Mouse (Mus musculus) pancreas, adult 10 weeks (tissue): ENCODE data around the gene Skint9. TPM values are rescaled to one million over a fixed set of nuclear protein-coding genes. Genes with fewer than 3 reads are reported as not detected.

Experiments
- polyA plus RNA-seq: library from polyadenylated mRNA; stranded (reverse); fragments of 350-450 nt; fragmentation: Illumina TruSeq; extraction: RNeasy Lipid Tissue Mini Kit (QIAGEN cat#74804); gene quantifications from one replicate; pipeline ENCODE4 v1.2.3, GENCODE M21; 2015; ENCODE audit warnings: low read depth, low replicate concordance; ENCODE audit not compliant: insufficient read depth

Skint9 gene
- not detected for polyA plus RNA-seq

DNA sequence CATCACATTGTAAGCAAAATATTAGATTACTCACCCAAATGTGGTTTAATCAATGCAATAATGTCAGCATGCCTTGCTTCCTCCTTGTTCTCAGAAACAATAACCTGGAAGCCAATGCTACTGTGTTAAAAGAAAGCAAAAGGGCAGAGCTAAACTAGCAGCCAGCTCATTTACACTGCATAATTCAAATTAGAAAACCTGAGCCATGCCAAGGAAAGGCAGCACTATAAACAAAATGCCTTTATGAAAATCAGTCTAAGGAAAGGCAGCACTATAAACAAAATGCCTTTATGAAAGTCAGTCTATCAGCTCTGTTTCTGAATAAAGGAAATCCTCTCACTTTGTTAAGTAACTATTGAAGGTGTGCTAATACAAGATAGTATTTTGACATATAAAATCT is at the start of gene Skint9:
Skint9 (minus strand) TSS at position 101 of the 400 bp plus-strand sequence.

Other genes starting within 250 kb of the Skint9 start
- not detected for gene Skint3, start 201.7 kb downstream of the Skint9 start, polyA plus RNA-seq
- gene Skint2, start 123.2 kb upstream of the Skint9 start, polyA plus RNA-seq, result not detected